Mouse (Mus musculus): ENCODE results near the gene Gm11938. TPM values are rescaled to one million over a fixed set of nuclear protein-coding genes. Genes with fewer than 3 reads are reported as not detected.
"Not testable (repeated sequence)": the region's sequence is repeated elsewhere in the genome, so short reads cannot be mapped to it uniquely, and the experiment has no call there.

The Gm11938 gene
- polyA plus RNA-seq, 1 experiment from 2014 or later: not detected

DNA sequence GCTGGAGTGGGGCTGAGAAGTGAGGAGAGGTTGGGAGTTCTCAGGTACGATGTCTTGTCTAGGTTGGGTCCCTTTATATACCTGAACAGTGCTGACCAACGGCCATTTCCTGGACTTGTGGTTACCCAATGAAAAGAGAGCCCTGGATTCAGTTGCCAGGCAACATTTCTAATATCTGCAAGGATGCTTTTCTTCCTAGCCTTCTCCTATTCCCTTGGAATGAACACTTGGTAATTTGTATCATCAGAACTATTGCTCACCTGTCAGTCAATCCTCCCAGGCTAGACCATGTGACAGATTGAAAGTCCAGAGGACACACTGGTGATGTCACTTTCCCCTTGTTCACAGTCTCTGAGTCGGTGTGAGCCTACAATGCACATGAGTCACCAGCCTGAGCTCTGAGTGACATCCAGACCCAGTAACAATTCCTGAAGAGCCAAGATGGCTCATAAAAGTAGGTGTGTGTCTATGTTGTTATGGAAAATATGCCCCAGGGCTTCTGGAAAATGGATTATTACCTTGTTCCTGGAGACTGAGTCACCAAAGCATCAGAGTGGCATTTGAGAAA lies 11.8 kb upstream of the Gm11938 start, which contains the start of gene Krtap2-4:
Krtap2-4 (minus strand) TSS at position 51 of the 568 bp plus-strand sequence.
- H3K4me2 ChIP-seq: no peak within 1 kb of the TSS
- 60% methylated on average over 3 of the region's 3 CpGs for WGBS
- no peaks in the 10 kb centered on the region for H3K4me1 ChIP-seq

DNA sequence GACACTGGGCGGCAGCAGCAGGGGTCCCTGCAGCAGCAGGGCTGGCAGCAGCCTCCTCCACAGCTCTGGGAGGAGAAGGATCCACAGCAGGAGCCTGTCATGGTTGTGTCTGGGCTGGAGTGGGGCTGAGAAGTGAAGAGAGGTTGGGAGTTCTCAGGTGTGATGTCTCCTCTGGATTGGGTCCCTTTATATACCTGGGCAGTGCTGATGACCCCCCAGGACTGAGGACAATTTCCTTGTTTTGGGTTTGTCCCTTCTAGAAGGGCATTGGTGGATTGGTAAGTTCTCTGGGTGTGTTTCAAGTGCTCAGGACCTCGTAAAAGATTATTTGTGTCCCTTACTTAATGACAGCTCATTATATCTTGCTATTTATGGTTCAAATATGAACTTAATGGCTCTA lies 7.0 kb upstream of the Gm11938 start, which contains the start of gene Gm11937:
Gm11937 (minus strand) TSS at position 101 of the 400 bp plus-strand sequence.
- H3K4me2 ChIP-seq; H3K9ac ChIP-seq; H3K9me3 ChIP-seq (replicated peaks); H3K27ac ChIP-seq; H3K36me3 ChIP-seq (ENCODE audit: poor library complexity, severe bottlenecking); H3K27me3 ChIP-seq; H3K4me1 ChIP-seq; ATAC-seq; H3K4me3 ChIP-seq: not testable (repeated sequence)
- 68% methylated on average over 1 of the region's 2 CpGs for WGBS

More for the DNA sequence above, 11.8 kb upstream of the Gm11938 start, which contains the start of gene Krtap2-4:
- Histone ChIP-seq H3K9ac (no peak within 1 kb of the TSS), H3K27me3 (no peaks in the 10 kb centered on the region), H3K27ac (no peak within 1 kb of the TSS), H3K9me3 (replicated peaks) (no peaks in the 10 kb centered on the region), H3K4me3 (no peak within 1 kb of the TSS), H3K36me3 (ENCODE audit: poor library complexity, severe bottlenecking) (no peaks in the 10 kb centered on the region)
- no peak for ATAC-seq

- H3K27ac ChIP-seq: no peak overlapping the region
- no peaks in the 10 kb centered on the region for H3K36me3 ChIP-seq (ENCODE audit: poor library complexity, severe bottlenecking)
- WGBS: 60% methylated on average over 1 of the region's 1 CpGs
- H3K4me1 ChIP-seq: no peaks in the 10 kb centered on the region
- H3K27me3 ChIP-seq: no peaks in the 10 kb centered on the region
- H3K4me3 ChIP-seq: no peak overlapping the region
- no peaks in the 10 kb centered on the region for H3K9me3 ChIP-seq (replicated peaks)
- no peak for ATAC-seq
- no peak overlapping the region for H3K4me2 ChIP-seq
- no peak overlapping the region for H3K9ac ChIP-seq
Measured at GRCm38 (mm10) chr11:99609126-99609525, 6.0 kb upstream of the Gm11938 start.

GRCm38 (mm10) chr11:99597742-99598141 lies 5.4 kb downstream of the Gm11938 start, which contains the start of gene Krtap9-3:
Gene Krtap9-3 (minus strand): TSS chr11:99598105.
- not testable (repeated sequence) for H3K4me1 ChIP-seq; H3K9ac ChIP-seq; H3K4me2 ChIP-seq; H3K27me3 ChIP-seq; H3K27ac ChIP-seq; H3K36me3 ChIP-seq (ENCODE audit: poor library complexity, severe bottlenecking); H3K4me3 ChIP-seq; ATAC-seq; H3K9me3 ChIP-seq (replicated peaks)
- 76% methylated on average over 6 of the region's 6 CpGs for WGBS

- H3K27me3 ChIP-seq: no peaks in the 10 kb centered on the region
- H3K4me1 ChIP-seq: no peaks in the 10 kb centered on the region
- no peaks in the 10 kb centered on the region for H3K9me3 ChIP-seq (replicated peaks)
- ATAC-seq: no peak
- H3K9ac ChIP-seq: no peak within 1 kb of the TSS
- no peak within 1 kb of the TSS for H3K4me2 ChIP-seq
- H3K4me3 ChIP-seq: no peak within 1 kb of the TSS
- H3K27ac ChIP-seq: no peak within 1 kb of the TSS
- 90% methylated on average over 6 of the region's 6 CpGs for whole genome bisulfite sequencing
- H3K36me3 ChIP-seq (ENCODE audit: poor library complexity, severe bottlenecking): no peaks in the 10 kb centered on the region
Measured at GRCm38 (mm10) chr11:99590981-99591380, 12.1 kb downstream of the Gm11938 start, which contains the start of gene Krtap1-3. Gene Krtap1-3 (minus strand): TSS chr11:99591339.

- Histone ChIP-seq H3K27ac (no peak overlapping the region), H3K4me3 (no peak overlapping the region), H3K36me3 (ENCODE audit: poor library complexity, severe bottlenecking) (no peaks in the 10 kb centered on the region), H3K4me1 (no peaks in the 10 kb centered on the region), H3K27me3 (no peaks in the 10 kb centered on the region), H3K4me2 (no peak overlapping the region), H3K9me3 (replicated peaks) (no peaks in the 10 kb centered on the region), H3K9ac (no peak overlapping the region)
- no peak for ATAC-seq
- WGBS: 85% methylated on average over 7 of the region's 7 CpGs
Measured at GRCm38 (mm10) chr11:99585096-99585495, 18.0 kb downstream of the Gm11938 start.

DNA sequence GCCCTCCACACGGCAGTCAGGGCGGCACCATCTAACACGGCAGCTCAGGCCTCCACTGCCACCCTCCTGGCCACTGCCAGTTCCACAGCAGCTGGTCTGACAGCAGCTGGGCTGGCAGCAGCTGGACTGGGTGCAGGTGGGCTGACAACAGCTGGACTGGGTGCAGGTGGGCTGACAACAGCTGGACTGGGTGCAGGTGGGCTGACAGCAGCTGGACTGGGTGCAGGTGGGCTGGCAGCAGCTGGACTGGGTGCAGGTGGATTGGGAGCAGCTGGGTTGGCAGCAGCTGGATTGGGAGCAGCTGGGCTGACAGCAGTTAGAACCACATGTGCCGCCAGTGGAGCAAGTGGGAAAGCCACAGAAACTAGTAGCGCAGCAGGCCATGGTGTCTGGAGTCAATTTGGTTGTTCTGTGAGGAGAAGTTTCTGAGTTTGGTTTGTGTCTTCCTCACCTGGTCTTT lies 19.8 kb downstream of the Gm11938 start, which contains the start of gene Krtap1-4:
Krtap1-4 (minus strand) TSS at position 410 of the 460 bp plus-strand sequence.
- Histone ChIP-seq H3K9ac (no peak within 1 kb of the TSS), H3K4me1 (no peaks in the 10 kb centered on the region), H3K36me3 (ENCODE audit: poor library complexity, severe bottlenecking) (no peaks in the 10 kb centered on the region), H3K4me2 (no peak within 1 kb of the TSS), H3K27ac (no peak within 1 kb of the TSS), H3K4me3 (no peak within 1 kb of the TSS), H3K27me3 (no peaks in the 10 kb centered on the region), H3K9me3 (replicated peaks) (no peaks in the 10 kb centered on the region)
- no peak for ATAC-seq
- WGBS: 93% methylated on average over 5 of the region's 5 CpGs

DNA sequence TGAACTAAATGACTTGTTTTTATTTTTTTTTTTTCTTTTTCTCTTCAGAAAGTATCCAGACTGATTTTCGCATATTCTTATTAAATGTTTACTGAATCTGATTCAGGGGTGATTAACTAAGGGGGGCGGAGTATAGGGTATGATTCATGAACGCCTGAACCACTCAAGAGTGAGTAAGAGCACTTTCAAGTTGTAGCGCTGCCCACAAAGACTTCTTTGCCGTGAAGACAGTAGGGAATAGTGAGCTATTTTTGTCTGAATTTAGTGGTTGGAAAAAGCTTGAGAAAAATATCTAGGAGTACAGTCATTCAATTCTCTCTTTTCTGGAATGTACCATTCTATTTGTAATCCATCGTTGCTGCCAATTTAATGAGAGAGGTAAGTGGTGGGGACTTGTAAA lies 21.5 kb downstream of the Gm11938 start:
- no peaks in the 10 kb centered on the region for H3K27me3 ChIP-seq
- H3K4me3 ChIP-seq: no peak overlapping the region
- no peak for ATAC-seq
- no peaks in the 10 kb centered on the region for H3K9me3 ChIP-seq (replicated peaks)
- no peak overlapping the region for H3K27ac ChIP-seq
- H3K4me2 ChIP-seq: no peak overlapping the region
- H3K4me1 ChIP-seq: no peaks in the 10 kb centered on the region
- 80% methylated on average over 6 of the region's 6 CpGs for WGBS
- H3K9ac ChIP-seq: no peak overlapping the region
- H3K36me3 ChIP-seq (ENCODE audit: poor library complexity, severe bottlenecking): no peaks in the 10 kb centered on the region

DNA sequence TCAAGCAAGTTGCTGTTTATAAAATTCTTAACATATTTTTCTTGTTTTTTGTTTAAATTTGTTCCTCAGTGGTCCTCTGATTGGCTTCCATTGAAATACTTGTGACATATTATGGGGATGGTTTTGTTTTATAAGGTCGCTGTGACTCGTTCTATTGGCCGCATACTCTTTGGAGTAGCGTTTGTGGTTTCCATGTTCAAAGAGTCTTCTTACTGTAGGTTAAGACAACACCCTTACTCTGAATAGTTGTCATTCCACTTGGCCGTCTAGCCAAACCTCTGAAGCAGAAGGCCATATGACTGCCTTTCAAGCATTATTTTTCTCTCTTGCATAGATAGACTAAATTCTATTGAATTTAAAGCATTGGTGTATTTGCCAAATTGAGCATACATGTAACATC lies 22.1 kb downstream of the Gm11938 start:
- H3K9ac ChIP-seq: no peak overlapping the region
- 88% methylated on average over 5 of the region's 5 CpGs for WGBS

GRCm38 (mm10) chr11:99580636-99581035 lies 22.5 kb downstream of the Gm11938 start, which contains the start of gene Krtap1-5:
Gene Krtap1-5 (minus strand): TSS chr11:99581016.
- H3K4me2 ChIP-seq: no peak within 1 kb of the TSS
- no peak within 1 kb of the TSS for H3K9ac ChIP-seq
- H3K27ac ChIP-seq: no peak within 1 kb of the TSS
- no peaks in the 10 kb centered on the region for H3K36me3 ChIP-seq (ENCODE audit: poor library complexity, severe bottlenecking)
- ATAC-seq: no peak
- WGBS: 89% methylated on average over 6 of the region's 6 CpGs
- no peak within 1 kb of the TSS for H3K4me3 ChIP-seq
- no peaks in the 10 kb centered on the region for H3K27me3 ChIP-seq
- no peaks in the 10 kb centered on the region for H3K4me1 ChIP-seq
- H3K9me3 ChIP-seq (replicated peaks): no peaks in the 10 kb centered on the region

More for the DNA sequence above, 22.1 kb downstream of the Gm11938 start:
- no peak for ATAC-seq
- Histone ChIP-seq H3K4me1 (no peaks in the 10 kb centered on the region), H3K9me3 (replicated peaks) (no peaks in the 10 kb centered on the region), H3K4me3 (no peak overlapping the region), H3K36me3 (ENCODE audit: poor library complexity, severe bottlenecking) (no peaks in the 10 kb centered on the region), H3K4me2 (no peak overlapping the region), H3K27ac (no peak overlapping the region), H3K27me3 (no peaks in the 10 kb centered on the region)

DNA sequence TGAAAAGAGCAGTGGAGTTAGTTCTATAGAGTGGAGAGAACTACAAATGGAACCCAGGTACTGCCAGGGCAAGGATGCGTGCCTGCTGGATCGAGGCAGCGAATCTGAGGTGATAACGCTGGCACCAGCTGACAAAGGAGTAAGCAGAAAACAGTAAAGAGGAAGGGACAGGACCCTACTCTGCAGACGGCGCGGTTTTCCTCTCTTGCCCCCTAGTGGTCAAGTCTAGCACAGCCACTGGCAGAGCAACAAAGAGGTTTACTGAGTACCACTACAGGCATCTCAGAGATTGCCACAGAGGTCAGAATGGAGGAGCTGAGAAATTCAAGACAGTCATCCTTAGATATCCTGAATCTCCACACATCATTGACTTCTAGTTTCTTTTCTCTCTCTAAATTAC lies 29.0 kb downstream of the Gm11938 start:
- Histone ChIP-seq H3K27me3 (no peaks in the 10 kb centered on the region), H3K4me3 (peak overlapping the region; percentile 21; the same call in 1 of the 2 replicates), H3K27ac (no peak overlapping the region), H3K36me3 (ENCODE audit: poor library complexity, severe bottlenecking) (no peaks in the 10 kb centered on the region), H3K9ac (peak overlapping the region; percentile 53), H3K4me2 (peak overlapping the region; percentile 51), H3K4me1 (no peaks in the 10 kb centered on the region), H3K9me3 (replicated peaks) (no peaks in the 10 kb centered on the region)
- 3% methylated on average over 7 of the region's 7 CpGs for WGBS
- ATAC-seq: peak; percentile 83

DNA sequence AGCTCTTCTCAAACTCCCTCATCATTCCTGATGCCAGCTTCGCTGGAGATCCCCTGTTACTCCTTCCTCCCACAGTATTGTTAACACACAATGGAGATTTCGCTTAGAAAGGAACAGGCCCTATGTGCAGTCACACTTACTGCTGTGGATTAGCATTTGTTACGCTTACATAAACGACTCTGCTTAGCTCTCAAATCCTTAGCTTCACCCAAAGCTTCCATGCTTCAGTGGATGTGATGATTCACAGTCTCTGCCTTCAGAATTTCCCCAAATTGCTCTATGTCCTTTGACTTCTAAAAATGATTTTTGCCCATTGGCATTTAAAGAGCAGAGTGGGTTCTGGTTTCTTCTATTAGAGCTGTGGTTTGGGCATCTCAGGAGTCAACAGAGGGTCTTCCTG lies 29.9 kb downstream of the Gm11938 start:
- no peak overlapping the region for H3K9ac ChIP-seq
- no peak overlapping the region for H3K4me3 ChIP-seq
- no peak for ATAC-seq
- no peak overlapping the region for H3K27ac ChIP-seq
- 23% methylated on average over 4 of the region's 4 CpGs for WGBS
- H3K36me3 ChIP-seq (ENCODE audit: poor library complexity, severe bottlenecking): no peaks in the 10 kb centered on the region
- no peak overlapping the region for H3K4me2 ChIP-seq
- no peaks in the 10 kb centered on the region for H3K27me3 ChIP-seq
- H3K9me3 ChIP-seq (replicated peaks): no peaks in the 10 kb centered on the region
- H3K4me1 ChIP-seq: no peaks in the 10 kb centered on the region

- WGBS: 94% methylated on average over 7 of the region's 7 CpGs
- H3K27me3 ChIP-seq: no peaks in the 10 kb centered on the region
- no peaks in the 10 kb centered on the region for H3K9me3 ChIP-seq (replicated peaks)
- ATAC-seq: no peak
- no peak within 1 kb of the TSS for H3K4me3 ChIP-seq
- no peaks in the 10 kb centered on the region for H3K4me1 ChIP-seq
- no peak within 1 kb of the TSS for H3K4me2 ChIP-seq
- H3K27ac ChIP-seq: no peak within 1 kb of the TSS
- H3K9ac ChIP-seq: no peak within 1 kb of the TSS
- H3K36me3 ChIP-seq (ENCODE audit: poor library complexity, severe bottlenecking): no peaks in the 10 kb centered on the region
Measured at GRCm38 (mm10) chr11:99566530-99566929, 36.6 kb downstream of the Gm11938 start, which contains the start of gene Krtap3-1. Gene Krtap3-1 (minus strand): TSS chr11:99566630.
